Mouse (Mus musculus): ENCODE results near the gene Zfp36l2.

GRCm38 (mm10) chr17:84144762-84145599 lies 42.8 kb downstream of the Zfp36l2 start:
- TF ChIP-seq CTCF (IDR thresholded peaks at IDR 0.05; ENCODE audit: extremely low read depth, insufficient read depth, low read length) (no peak), POLR2A (IDR thresholded peaks at IDR 0.05; ENCODE audit: extremely low read depth, insufficient read depth, low read length) (no peak)

Measured in cortical plate, adult 2 months (tissue).